19 mouse cellular contexts compared by ENCODE assay signal in the genomic region with DNA sequence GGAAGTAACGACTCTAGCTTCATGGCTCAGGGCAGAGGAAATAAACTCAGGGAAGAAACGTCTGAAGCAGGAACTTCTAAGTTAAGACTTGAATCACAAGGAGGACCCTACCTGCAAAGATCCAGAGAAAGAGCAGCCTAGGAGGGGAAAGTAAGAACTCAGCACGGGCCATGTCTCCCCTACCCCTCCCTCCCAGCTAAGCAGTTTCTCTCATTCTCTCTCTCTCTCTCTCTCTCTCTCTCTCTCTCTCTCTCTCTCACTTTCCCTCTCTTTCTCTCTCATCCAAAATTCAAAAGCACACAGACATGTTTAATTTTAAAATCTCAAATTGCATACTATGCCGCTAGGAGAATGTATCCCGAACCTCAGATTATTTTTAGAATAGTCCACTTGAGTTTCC.
"Had no signal": no experiment of that assay in that cellular context is flagged by ENCODE, and none has a peak within 500 bp of the region (broad histone marks: within the 10 kb centered on the region; RNA-seq: fewer than 3 reads in every experiment).

No protein-coding gene starts in this region.

- H3K27ac ChIP-seq: limb, embryonic 12.5 days; limb, embryonic 15.5 days; liver, embryonic 14.5 days; macrophage; midbrain, embryonic 13.5 days; stomach, postnatal 0 days had no signal

- H3K4me2 ChIP-seq: limb, embryonic 12.5 days; limb, embryonic 15.5 days; liver, embryonic 11.5 days; lung, embryonic 14.5 days; midbrain, embryonic 13.5 days had no signal

- H3K4me3 ChIP-seq: limb, embryonic 12.5 days; limb, embryonic 15.5 days; midbrain, embryonic 13.5 days had no signal

- DNase-seq: kidney, postnatal 10 days; kidney, postnatal 36 days; left cerebral cortex, postnatal 4 days; liver, postnatal 0 days; lung, embryonic 14.5 days; right cerebral cortex, postnatal 14 days; right cerebral cortex, postnatal 4 days; thymus, adult 2 months; thymus, postnatal 14 days; thymus, postnatal 4 days had no signal

- H3K27me3 ChIP-seq: limb, embryonic 12.5 days; limb, embryonic 15.5 days; midbrain, embryonic 13.5 days had no signal

- H3K4me1 ChIP-seq: limb, embryonic 12.5 days; limb, embryonic 15.5 days had no signal

- H3K9ac ChIP-seq: limb, embryonic 12.5 days; limb, embryonic 15.5 days; liver, embryonic 14.5 days; liver, postnatal 0 days; lung, embryonic 14.5 days; midbrain, embryonic 13.5 days had no signal

- H3K36me3 ChIP-seq: limb, embryonic 12.5 days; limb, embryonic 15.5 days; midbrain, embryonic 13.5 days had no signal

- H3K9me3 ChIP-seq: limb, embryonic 12.5 days; limb, embryonic 15.5 days; midbrain, embryonic 13.5 days had no signal

- ATAC-seq: liver, postnatal 0 days; lung, postnatal 0 days; midbrain, embryonic 13.5 days; midbrain, embryonic 16.5 days had no signal
